Mouse (Mus musculus): ENCODE measurements around the gene Wdr20. TPM values are rescaled to one million over a fixed set of nuclear protein-coding genes. Genes with fewer than 3 reads are reported as not detected.

The Wdr20 gene
- polyA plus RNA-seq, 1 experiment = 31.2 TPM

DNA sequence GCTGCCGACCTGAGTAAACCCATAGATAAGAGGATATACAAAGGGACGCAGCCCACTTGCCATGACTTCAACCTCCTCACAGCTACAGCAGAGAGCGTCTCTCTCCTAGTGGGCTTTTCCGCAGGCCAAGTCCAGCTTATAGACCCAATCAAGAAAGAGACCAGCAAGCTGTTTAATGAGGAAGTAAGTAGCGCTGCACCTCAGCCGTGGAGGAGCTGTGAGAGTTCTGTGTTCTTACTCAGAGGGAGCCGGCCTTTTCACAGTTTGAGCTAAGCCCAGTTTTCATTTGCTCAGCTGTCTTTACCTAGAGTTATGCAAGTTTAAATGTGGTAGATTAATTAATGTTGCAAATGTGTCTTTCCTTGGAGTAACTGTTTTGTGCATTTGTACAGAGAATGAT lies 41.6 kb downstream of the Wdr20 start:
- no peak for DNase-seq (ENCODE audit: low spot score)

DNA sequence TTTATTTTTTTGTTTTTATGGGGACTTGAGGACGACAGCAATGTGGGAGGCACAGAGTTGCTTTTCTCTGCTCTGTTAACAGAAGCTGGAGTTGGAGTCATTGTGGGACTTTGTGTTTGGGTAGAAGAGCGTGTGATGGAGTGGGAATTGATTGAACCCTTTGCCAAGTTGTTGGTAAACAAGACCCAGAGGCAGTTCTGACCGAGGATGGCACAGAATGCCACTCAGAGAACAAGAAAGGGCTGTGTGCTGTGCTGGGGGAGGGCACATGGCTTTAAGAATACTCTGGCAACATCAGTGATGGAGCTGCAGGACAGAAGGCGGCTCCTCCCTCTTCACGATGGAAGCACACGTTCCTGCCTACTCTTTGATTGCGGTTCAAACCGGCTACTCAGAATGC lies 43.4 kb downstream of the Wdr20 start:
- no peak for DNase-seq (ENCODE audit: low spot score)

DNA sequence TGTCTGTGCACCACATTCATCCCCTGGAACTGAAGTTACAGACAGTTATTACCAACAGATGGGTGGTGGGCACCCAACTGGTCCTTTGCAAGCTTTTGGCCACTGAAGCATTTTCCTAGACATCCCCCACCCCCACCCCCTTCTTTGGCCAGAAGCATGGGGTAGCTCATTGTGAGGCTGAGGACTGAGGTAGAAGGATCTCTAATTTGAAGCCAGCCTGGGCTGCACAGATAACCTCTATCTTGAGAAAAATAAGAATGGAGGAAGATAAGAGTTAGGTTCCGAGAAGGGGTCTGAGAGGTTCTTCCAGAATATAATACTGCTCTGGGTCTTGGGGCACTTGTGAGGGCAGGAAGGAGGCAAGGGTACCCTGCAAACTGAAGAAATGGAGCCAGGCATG lies 44.5 kb downstream of the Wdr20 start:
- DNase-seq (ENCODE audit: low spot score) = no peak

DNA sequence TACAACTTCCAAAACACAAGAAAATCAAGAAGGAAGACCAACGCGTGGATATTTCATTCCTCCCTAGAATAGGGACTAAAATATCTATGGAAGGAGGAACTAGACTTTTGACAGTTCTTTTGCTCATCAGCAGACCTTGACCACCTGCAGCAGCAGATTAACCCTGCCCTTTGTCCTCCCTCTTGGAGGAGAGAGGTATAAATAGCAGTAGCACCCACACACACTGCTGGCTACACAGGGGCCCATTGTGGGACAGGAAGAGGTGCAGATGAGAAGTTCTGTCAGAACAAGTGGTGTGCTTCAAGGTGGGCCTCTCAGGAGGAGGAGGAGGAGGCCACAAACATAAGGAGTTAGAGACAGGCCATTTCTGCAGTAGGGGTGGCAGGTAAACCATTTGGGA lies 46.5 kb downstream of the Wdr20 start:
- DNase-seq (ENCODE audit: low spot score) = no peak

DNA sequence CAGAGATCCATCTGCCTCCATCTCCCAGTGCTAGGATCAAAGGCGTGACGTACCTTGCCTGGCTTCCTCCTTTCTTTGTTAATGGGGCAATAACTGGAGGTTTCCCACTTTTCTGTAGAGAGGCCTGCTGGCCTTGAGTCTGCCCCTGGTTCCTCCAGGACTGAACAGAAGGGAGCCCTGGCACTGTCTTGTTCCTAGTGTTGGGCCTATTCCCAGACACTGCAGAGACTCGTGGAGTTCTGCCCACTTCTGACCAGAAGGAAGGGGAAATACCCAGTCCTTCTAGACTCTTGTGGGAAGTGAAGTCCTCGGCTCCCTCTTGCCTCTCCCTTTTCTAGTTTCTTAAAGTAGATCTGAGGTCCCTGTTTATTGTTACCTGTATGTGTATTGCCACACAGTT lies 48.5 kb downstream of the Wdr20 start:
- DNase-seq (ENCODE audit: low spot score) = no peak

DNA sequence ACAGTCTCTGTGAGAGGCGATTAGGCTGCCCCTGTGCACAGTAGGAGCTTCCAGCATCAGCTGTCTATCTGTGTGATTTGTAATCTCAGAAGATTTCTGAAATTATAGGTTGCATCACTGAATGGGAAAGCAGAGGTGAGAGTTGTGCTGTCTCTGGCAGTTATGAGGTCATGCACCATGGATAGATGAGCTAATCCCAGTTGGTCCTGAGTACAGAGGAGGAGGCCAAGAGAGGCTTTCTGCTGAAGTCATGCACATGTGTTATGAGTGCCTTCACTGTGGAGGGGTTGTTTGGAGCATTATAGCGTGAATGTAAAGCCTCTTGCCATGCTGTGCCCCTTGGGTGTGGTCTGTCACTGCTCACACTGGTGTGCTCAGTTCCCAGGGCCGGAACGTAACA lies 52.8 kb downstream of the Wdr20 start:
- no peak for DNase-seq (ENCODE audit: low spot score)

DNA sequence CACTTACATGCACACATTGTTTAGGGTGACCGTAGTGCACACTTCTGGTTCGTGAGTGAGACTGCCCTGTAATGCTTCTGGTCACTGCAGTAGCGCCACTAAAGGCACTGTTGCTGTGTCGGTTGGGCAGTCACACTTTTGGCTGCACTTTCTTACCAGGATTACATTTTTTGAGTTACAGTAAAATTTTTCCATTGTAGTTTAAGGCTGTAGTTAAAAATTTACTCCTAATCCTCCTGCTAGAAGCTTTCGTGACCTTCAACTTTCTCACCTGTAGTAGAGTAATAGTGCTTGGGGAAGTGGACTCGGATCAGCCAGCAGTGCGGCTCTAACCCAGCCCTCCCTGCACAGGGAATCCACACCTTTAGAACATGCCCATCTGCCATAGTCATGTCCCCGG lies 53.3 kb downstream of the Wdr20 start:
- no peak for DNase-seq (ENCODE audit: low spot score)

DNA sequence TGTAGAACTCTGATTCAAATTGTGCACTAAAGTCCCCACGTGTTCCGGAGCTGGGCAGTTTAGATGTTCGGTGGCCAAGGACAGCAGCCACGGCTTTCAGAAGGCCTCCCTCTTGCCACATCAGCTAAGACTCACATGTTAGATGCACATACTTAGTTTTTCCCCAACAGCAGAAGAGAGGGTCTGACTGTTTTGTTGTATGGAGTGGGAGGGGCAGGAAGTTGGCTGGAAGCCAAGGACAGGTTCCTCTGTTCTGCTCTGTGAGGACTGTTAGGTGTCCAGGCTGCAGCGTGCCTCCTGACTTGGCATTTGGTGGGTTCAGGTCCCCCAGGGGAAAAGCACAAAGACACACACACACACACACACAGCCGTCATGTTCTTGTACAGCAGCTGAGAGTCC lies 57.3 kb downstream of the Wdr20 start:
- DNase-seq (ENCODE audit: low spot score) = no peak

DNA sequence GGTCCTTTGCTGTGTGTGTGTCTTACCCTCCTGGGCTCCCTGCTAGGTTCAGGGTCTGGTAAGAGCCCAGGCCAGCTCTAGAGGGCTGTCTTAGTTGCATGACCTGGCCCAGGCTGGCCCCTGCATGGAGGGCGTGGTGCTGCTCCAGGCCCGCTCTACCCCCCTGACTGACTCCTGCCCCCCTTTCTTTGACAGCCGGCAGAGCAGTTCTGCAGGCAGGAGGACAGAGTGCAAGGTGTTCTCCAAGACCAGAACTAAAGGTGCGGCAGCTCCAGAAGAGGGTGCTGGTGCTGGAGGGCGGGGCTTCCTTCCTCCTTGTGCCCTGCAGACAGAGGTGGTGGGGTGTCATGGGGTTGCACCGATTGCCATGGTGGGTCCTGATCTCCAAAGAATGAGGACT lies 59.0 kb downstream of the Wdr20 start:
- no peak for DNase-seq (ENCODE audit: low spot score)

DNA sequence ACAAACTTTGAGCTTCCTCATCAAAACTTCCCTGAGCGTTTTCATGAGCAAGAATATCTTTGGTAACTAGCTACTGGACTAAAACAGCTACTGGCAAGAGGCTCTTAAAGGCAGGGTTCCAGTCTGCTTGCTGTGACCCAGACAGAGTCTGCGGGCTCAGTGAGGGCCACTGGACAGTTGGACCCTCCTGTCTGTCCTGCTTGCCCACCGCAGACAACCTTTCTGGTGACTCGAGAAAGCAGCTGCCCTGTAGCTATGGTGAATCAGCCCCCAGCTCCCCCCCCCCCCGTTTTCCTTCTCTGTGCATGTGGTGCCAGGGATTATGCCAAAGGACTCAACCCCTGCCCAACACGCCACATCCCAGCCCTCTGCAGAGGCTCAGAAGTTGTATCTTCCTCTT lies 59.5 kb downstream of the Wdr20 start:
- DNase-seq (ENCODE audit: low spot score) = no peak

DNA sequence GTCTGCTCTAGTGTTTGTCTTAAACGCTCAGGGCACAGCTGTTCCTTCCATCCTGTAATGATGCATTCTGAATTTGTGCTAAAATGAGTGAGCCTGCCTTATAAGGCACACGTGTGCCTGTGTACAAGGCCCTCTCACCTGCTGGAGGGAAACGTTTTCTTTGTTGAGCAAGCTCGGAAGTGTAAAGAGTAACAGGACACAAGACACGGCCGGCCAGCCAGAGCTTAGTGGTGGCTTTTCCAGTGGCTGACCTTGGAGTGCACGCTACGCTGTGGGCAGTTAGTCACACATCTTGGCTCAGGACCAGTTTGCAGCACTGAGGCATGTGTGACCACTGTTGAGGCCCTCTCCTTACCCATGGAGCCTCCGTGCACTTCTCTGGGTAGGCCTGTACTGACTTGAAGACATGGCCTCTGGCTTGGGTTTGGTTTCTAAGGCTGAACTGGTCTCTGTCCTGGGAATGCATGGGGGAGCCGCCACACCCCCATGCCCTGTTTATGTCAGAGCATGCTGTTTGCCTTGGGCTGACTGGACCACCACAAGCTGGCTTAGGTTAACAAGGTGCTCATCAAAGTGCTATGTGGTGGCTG lies 60.2 kb downstream of the Wdr20 start:
- DNase-seq (ENCODE audit: low spot score) = no peak

DNA sequence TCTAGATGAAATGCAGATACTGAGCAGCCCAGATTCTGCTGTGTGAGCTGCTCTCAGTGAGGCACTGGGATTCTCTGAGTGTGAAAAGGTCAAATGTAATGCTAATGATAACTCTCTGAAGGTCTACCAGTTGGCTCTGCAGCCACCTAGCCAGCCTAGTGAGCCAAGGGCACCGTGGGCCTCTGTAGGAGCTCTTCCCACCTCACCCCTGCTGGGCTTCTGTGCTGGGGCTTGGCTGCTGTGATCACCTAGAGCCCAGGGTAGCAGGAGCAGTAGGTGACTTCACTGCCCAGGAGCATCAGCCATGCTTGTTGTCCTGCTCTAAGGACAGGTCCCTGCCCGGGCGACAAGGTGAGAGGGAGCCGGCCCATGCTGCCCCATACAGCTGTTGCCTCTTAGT lies 61.5 kb downstream of the Wdr20 start:
- DNase-seq (ENCODE audit: low spot score) = no peak

DNA sequence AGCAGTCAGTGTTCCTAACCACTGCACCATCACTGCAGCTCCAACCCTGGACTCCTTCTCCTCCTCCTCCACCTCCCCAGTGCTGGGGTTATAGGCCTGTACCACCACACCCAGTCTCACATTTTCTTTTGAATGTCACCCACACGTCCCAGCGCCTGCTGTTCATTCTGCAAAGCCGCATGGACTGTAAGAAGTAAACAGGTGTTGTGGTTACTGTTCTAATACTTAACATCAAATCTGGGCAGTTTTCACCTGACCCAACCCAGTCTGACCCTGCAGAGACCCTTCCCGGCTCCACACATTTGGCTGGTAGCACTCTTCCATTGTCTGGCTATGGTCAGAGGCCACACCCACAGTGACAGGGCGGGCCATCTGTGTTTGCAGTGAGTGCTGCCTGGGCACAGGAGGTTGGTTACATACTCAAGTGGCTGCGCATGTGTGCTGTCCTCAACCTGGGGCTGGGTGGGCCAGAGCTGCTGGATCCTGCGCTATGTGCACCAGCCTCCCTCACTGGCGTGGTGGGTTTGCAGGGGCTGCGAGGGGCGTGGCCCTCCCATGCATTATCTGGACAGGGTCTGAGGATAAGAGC lies 64.2 kb downstream of the Wdr20 start:
- no peak for DNase-seq (ENCODE audit: low spot score)

DNA sequence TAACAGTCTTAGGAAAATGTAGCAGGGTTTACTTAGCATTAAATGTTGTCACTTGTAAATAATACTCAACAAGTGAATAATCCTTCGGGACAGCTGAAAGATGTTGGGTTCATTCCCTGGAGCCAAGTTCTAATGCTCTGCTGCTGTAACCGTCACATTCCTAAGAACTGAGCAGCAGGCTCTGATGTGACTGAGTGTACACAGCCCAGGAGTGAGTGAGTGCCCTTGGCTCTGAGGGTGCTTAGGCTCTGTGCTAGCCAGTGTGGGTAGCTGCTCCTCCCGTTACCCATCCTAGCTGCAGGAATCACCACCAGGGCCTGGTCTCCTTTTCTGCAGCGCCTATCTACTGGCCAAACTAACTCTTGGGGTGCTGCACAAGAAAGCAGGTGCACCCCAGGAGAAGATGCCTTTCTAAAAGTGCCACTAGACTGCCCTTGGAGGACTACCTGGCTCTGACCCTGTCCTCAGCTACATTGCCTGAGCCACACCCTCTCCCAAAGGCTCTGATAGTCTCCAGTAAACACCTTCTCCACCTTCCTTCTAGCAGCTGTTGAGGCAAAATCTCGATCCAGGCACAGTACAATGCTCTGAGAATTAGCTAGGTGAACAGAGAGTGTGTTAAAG lies 65.0 kb downstream of the Wdr20 start:
- DNase-seq (ENCODE audit: low spot score) = no peak

DNA sequence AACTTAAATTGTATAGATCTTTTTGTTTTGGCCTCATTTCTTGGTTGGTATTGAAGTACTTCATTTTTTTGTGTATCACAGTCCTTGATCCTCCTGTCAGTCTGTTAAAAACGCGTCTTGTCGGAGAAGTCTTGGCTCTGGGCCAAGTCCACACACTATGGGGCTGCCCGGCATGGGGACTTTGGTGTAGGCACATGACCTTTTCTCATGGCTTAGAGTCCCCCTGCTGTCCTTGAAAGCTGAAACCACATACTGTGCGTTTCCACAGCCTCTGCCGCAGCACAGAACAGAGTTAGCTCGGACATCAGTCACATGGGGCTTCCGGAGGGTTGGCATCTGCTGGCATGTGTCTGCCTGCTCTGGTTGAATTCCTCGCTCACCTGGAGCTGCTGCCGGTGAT lies 66.5 kb downstream of the Wdr20 start:
- no peak for DNase-seq (ENCODE audit: low spot score)

DNA sequence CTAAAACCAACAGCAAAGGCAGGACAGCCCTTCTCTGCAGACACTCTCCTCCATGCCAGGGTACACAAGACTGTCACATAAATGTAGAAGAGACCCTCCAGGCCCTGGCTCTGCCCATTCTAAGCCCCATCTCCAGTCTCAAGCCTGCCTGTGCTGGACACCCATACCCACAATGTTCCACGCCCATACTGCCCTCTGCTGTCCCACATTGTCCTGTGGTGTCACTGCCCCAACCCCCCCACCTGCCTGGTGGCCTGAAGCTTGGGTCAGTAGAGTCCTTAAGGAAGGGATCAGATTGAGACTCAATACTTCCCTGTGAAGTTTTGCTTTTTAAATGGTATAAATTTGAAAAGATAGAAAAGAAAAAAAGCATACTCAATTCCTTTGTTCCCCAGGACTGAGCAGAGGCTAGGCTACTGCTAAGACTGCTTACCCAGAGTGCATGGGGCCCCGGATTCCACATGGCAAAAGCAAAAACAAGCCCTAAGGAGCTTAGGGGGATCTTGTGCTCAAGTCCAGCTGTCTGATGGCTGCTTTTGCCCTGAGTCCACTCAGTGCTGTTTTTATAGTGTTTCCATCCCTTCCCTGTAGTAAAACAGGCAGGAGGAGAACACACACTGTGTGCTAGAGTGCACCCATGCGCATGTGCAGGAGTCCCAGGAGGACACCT lies 68.7 kb downstream of the Wdr20 start:
- DNase-seq (ENCODE audit: low spot score) = no peak

DNA sequence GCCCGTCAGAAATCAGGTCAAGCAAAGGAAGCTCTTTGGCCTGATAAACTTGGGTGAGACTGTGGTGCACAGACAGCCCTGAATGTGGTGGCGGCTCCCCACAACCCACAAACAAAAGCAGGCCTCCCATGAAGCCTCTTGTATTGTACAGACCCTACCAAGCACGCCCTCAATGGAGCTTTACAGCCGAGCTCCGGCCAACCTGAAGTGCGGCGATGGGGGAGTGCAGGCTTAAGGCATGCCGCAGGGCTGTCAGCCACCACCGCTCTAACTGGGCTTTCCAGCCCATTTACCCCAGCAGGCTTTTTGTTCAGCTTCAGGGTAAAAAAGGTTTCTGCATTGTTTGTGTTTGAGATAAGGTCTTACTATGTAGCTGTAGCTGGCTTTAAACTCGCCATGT lies 70.7 kb downstream of the Wdr20 start:
- DNase-seq (ENCODE audit: low spot score) = no peak

DNA sequence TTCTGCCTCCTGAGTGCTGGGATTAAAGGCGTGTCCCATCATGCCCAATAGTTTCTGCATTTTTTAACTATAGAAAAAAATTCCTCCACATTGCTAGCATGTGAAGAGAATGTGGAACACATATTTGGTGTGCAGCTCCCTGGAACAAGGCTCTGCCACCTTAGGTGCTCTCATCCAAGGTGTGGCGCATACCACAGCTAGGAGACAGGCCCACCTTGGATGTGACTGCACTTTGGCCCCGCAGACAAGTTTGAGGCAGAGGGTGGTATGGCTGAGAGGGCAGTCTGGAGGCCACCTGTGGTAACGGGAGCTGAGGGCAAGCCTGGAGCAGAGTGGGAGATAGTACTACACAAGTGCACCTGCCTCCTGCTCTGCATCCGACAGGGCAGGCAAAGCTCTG lies 71.1 kb downstream of the Wdr20 start:
- no peak for DNase-seq (ENCODE audit: low spot score)

DNA sequence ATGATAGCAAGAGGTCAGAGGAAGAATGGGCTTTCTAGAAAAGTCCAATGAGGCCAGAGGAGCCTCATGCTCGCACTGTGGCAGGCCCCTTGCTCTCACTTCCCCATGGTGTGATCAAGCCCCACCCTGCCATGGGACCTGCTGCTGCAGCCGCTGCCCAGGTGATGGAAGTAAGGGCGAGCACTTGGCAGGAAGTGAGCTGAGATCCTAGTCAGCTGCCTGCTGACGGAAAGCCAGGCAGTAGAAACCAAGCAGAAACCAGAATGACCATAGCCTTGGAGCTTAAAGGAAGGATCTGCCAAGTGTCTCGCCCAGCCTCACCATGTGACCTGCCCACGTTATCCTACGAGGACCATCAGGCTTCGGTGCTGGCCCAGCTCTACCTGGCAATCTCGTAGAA lies 75.4 kb downstream of the Wdr20 start:
- DNase-seq (ENCODE audit: low spot score) = no peak

DNA sequence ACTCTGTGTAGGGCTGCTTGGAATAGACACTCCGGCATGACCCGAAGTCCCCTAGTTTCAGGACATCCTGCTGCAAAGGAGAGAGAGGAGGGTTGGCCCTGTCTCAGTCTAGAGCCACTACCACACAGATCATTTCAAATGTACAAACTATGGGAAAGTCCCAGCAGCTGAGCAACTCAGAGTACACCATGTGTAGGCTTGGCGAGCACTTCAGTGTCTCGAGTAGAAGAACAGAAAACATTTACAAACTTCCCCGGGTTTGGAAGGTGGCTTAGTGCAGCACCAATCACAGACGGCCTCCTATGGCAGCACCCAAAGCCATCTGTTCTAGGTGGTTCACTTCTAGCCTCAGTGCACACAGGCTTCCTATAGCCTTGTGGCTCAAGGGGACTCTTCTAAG lies 75.9 kb downstream of the Wdr20 start:
- no peak for DNase-seq (ENCODE audit: low spot score)

DNA sequence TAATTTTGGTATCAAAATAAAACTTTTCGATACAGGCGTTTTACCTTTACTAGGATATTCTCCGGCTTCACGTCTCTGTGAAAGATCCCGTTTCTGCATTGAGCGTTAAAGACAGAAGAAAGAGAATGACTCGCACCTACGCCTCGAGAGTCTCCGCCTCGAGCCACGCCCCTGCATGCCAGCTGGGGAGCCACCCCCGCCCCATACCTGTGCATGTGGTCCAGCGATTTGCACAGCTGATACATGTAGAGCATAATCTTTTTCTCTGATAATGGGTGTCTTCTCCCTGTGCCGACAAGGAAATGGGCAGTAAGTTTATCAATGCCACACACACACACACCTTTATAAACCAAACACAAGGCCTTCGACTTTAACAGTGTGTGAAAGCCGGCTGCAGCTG lies 77.2 kb downstream of the Wdr20 start:
- DNase-seq (ENCODE audit: low spot score) = no peak

DNA sequence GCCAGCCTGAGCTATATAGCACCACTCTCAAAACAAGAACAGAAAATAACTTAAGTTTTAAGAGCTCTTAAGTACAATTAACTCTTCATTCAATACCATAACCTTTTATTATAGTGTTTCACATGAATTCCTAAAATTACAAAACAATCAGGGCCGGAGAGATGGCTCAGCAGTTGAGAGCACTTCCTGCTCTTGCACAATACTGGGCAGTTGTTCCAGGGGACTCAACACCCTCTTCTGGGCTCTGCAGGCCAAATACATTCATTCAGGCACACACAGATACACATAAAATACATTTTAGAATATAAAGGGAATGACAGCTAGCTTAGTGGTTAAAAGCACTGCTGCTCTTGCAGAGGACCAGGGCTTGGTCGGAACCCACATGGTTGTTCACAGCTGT lies 79.1 kb downstream of the Wdr20 start:
- no peak for DNase-seq (ENCODE audit: low spot score)

DNA sequence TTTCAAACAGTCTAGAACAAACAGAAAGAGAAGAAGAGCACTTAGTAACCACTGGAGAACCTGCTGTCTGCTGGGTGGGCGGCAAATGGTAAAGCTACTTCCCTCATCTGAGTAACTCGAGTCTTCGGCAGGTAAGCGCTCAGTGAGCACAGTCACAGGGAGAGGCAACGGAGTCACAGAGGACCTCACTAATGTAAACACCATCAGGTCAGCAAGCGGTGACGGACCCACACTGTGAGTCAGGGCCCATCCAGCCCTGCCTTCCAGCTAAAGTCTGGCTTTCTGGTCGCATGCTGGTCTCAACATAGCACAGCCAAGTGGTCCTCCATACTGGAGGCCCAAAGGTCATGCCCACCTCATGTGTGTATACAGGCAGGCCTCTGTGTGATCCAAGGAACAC lies 81.6 kb downstream of the Wdr20 start:
- DNase-seq (ENCODE audit: low spot score) = no peak
